Mouse (Mus musculus): ENCODE measurements around the gene Scn2b.

Gene Scn2b

DNA sequence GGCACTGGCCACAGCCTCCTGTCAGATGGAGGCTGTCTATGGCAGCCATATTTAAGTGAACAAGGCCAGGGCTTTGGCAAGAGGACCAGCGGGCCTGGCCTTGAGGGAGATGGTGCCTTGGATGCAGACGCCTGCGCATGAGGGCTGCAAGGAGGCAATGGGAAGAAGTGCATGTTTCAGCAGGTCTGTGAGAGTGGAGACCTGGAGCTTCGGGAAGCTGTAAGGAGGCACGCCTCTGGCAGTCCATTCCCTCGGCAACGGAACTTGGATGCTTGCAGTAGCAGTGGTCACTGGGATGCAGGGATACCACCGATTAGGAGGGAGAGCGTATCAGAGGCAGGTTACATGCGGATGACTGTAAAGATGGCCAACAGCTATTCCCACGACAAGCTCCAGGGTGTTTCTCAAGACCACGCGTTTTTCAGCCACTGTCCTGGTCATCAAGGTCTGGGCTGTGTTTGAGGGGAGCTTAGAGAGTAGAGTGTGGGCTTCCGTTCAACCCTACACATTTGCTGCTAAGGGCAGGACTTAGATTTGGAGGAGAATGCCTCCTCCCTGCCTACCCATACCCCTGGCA lies 2.5 kb downstream of the Scn2b start:
- no peak for DNase-seq (ENCODE audit: low read depth, low spot score)

DNA sequence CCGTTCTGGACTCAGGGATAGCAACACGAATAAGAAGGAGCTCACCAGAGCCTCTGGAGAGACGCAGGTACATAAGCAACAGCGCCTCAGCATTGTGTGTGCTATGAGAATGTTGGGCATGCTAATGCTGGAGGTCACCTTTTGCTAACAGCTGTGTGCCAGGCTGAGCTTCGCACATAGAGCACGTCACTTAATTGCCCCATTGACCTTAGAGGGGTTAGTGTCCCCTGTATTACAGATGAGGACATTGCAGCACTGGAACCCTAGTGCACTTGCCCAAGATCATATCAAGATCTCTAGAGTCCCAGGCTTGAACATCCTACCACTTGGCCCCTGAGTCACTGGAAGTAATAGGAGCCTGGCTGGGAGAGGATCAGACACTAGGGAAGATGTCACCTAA lies 3.0 kb downstream of the Scn2b start:
- DNase-seq (ENCODE audit: low read depth, low spot score): no peak

DNA sequence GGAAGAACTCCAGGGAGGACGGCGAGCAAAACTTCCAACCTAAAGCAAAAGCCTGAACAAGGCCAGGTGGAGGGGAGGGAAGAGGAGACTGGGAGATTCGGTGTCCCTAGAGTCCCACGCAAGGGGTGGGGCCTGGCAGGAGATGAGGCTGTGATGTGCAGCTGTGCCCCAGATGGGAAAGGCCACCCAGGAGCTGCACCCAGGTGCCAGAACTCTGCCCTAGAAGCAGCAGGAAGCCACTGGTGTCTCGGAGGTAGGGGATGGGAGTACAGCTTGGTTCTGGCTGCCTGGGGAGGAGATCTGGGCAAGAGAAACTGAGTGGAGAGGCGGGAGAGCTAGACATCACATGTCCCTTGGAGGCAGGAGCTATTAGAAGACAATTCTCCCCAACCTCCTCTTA lies 3.4 kb downstream of the Scn2b start:
- DNase-seq (ENCODE audit: low read depth, low spot score): no peak

DNA sequence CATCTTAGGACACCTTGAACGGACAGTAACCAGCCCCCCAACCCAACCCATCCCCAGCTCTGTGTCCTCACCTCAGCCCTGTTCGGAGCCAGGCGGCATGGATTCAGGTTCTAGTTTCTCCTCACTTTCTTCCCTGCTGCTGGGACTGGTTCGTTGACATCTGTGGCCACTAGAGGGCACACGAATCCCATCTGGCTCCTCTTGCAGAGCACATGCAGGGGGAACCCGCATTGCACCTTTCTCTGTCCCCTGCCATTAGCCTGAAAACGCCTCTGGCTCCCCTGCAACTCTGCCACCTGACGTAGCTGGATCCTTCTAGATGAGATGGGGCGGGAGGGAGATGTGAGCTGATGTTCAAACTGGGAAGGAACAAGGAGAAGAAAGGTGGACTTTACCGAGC lies 4.2 kb downstream of the Scn2b start:
- DNase-seq (ENCODE audit: low read depth, low spot score): peak; percentile 93

DNA sequence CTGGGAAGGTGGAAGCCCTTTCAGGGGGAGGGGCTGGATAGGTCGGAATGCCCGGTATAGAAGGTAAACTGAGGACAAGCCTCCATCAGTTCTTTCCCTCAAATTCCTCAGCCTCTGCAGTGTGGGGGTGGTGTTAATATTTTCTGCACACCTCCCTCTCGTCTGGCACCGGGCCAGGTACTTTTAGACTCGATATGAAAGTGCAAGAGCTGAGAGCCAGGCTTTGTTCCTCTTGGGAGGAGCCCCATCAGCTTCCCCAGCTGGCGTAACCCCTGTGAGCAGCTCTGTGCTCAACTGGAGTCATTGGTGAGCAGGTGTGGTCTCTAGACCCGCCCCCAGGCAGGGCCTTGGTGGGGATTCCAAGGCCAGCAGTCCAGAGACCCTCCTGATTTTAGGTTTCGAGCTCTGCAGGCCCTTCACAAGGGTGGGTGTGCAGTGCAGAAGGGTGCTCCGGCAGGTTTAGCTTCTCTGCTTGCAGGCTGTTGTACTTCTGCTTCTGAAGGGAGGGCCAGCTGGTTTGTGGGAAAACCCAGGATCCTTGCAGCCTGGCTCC lies 4.7 kb downstream of the Scn2b start:
- peak; percentile 87 for DNase-seq (ENCODE audit: low read depth, low spot score)

DNA sequence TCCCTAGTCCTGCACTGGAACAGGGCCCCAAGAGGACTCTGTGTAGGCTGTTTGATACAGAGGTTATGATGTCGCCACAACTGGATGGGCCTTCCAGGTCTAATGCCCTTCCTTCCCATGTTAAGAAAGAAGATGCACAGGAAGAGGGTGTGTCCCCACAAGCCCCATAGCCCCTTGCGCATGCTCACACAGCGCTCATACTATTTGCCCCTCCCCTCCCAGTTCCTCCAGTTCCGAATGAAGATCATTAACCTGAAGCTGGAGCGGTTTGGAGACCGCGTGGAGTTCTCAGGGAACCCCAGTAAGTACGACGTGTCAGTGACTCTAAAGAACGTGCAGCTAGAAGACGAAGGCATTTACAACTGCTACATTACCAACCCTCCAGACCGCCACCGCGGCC lies 7.6 kb downstream of the Scn2b start:
- peak; percentile 33 for DNase-seq (ENCODE audit: low read depth, low spot score)

DNA sequence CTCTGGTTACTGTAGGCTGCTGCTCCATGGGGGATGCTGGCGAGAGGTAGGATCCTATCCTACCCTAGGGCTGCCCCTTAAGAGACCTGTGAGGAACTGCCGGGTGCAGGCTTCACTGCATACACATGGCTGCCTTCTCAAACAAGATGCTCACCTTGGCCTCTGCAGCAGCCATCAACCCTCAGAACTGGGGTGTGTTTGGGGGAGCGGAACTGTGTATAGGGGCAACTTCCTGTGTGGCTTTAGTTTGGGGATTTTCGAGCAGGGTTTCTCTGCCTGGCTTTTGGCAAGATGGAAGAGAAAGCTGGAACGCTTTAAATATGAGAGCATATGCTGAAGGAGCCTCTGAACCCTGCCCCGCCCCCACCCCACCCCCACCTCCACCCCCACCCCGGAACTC lies 9.4 kb downstream of the Scn2b start:
- DNase-seq (ENCODE audit: low read depth, low spot score): peak; percentile 56

DNA sequence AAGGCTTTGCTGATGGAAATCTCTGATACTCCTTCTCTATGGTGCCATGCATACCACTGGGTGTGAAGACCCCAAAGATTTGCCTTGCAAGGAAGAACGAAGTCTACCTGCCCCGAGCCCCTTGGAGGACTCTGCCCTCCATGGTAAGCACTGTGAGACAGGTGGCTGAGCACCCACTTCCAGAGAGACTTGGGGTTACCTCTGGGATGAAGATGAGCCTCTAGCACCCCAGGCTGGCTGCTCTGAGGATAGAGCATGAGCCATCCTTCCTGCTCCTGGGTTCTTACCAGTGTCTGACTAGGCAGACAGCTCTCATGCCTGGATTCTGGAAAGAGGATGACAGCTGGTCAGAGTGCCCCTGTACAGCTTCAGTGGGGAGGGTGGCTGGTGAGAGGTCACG lies 12.5 kb downstream of the Scn2b start:
- DNase-seq (ENCODE audit: low read depth, low spot score): no peak

DNA sequence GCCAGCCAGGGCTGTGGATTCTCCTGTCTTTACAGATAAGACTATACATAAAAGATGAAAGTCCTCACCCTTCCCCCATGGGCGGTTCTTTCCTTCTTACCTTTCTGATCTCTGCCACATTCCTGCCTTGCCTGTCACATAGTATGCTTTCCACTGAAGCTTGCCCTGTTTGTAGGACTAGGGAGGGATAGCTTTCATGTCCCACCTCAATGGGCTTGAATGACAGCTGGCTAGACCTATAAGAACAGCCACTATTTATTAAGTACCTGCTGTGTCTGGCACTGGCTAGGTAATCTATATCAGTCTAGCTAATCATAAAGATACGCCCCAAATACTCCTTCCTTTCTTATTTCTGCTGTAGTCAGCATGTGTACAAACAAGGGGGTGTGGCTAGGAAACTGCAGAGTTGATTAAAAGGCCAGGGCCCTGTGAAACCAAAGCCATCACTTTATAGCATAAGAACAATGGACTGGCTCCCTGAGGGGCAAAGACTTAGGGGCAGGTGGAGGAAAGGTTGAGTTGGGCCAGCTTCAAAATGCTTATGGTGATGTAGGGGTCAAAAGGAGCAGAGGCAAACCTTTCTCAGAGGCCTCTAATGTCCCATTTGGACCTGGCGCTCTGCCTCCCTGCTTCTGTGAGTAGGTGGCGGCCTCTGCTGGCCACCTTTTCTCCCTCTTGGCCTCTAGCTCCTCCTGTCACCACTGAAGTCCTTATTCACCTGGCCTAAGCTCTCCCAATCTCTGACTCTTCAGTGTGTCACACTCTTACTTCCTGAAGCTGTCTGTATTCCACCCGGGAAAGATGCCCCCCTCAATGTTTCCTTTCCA lies 16.1 kb downstream of the Scn2b start:
- DNase-seq (ENCODE audit: low read depth, low spot score): peak; percentile 88

DNA sequence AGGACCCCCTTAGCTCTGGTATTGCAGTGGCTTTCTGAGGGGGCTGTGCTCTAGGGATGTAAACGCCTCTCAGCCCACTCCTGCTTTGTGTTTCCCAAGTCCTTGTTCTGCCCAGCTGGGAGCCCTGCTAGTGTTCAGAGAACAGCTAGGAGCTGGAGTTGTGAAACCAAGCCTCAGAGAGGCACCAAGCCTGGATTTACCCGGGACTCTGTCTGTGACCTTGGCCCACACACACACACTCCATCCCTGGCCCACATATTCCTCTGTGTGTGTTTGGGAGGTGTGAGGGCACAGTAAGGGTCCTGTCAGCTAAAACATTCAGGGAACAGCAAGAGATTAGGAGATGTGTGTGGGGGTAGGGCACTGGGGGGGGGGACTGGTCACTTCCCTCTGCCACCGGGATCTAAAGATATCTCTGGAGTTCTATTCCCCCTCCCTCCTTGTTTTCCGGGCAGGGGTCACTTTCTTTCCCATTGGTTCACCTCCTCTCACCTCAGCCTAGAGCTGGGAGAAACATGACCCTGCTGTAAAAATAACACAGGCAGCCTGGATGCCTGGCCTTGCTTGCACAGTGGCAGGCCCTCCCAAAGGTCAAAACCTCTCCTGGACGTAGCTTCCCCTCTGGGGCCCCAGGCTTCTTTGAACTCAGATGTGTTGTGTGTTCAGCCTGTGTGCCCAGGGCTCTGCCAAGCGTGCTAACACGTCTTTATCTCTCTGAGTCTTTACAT lies 19.0 kb downstream of the Scn2b start:
- no peak for DNase-seq (ENCODE audit: low read depth, low spot score)

DNA sequence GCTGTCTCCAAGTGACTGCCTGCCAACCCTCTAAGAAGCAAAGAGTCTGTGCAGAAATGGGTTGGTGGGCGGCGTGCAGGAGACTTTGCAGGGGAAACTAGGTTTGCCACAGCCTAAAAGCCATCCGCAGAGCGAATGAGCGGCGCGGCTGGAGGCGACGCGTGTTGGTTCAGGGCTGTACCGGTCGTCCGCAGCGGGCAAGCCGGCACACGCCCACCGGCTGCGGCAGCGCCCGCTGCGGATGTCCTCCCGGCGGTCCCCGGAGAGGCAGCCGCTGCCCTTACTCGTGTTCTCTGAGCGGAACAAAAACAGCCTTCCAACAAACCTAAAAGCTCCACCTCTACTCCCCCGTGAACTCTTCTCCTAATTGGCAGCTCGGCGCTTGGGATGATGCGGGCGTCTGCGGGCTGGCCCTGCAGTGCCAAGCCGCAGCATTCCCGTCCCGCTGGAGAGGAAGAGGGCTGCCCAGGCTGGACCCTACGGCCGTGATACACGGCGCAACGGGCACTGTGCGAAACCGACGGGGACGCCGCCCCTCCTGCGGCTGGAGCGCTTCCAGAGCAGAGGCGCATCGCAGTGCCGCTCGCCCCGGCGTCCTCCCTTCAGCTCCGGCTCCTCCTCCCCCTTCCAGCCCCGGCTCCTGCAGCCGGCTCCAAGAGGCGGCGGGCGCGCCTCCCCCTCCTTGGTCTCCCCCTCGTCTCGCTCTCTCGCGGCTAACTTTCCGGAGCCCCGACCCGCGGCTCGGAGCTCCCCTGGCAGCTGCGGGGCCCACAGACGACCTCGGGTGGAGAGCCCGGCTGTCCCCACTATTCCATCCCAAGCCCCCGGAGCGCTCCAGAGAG lies 20.8 kb downstream of the Scn2b start, which contains the start of gene Scn4b:
Scn4b (plus strand) TSS at position 205 of the 842 bp plus-strand sequence.
- peak; percentile 62 for DNase-seq (ENCODE audit: low read depth, low spot score)

DNA sequence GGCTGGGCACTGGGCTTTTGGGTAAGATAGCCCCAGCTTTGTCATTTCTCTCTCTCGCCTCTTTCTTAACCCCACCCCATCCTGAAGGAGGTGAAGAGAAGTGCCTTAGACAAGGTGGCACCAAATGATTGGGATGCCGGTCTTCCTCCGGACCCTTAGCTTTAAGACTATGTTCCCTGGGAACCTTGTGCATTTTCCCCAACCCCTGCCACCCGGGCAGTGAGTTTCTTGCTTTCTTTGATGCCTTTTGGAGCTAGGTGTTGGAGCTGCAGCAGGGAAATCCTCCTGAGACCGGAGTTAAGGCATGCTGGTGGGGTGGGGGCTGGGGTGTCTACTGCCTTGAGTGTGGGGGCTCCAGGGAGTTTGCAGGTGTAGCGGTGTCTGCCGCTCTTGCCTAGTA lies 21.5 kb downstream of the Scn2b start:
- DNase-seq (ENCODE audit: low read depth, low spot score): no peak

DNA sequence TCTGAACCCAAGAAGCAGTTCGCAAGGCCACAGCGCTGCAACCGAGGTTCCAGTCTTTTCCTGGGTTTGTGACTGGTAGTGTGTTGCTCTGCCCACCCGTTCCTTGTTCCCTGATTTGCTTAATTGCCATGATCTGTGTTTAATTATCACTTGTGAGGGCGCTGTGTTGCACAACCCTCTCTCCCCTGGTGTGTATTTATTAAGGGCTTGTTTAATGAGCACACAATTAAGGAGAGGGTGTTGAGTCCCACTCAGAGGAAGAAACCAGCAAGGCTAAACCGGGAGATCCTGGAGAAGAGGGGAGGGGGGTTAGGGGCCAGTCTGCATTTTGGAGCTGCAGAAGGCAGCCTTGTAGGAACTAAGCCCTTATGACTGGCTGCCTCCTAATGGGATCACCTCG lies 23.4 kb downstream of the Scn2b start:
- no peak for DNase-seq (ENCODE audit: low read depth, low spot score)

DNA sequence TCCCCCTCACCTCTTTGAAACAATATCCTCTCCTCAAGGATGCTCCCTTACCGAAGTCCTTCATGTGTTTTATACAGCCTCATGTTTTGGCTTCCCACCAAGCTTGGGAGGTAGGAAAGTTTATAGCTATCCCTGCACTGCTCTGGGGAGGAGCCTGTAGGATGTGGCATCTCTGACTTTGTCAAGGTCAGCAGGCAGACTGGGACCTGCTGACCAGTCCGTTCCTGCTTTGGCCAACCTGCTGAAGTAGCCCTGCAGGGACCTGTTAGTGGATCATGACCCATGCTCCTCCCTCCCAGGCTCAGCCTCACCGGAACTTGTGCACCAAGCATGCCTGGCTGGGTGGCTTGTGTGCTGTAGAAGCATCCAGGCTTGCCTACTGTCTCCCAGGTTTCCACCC lies 25.1 kb downstream of the Scn2b start:
- no peak for DNase-seq (ENCODE audit: low read depth, low spot score)

DNA sequence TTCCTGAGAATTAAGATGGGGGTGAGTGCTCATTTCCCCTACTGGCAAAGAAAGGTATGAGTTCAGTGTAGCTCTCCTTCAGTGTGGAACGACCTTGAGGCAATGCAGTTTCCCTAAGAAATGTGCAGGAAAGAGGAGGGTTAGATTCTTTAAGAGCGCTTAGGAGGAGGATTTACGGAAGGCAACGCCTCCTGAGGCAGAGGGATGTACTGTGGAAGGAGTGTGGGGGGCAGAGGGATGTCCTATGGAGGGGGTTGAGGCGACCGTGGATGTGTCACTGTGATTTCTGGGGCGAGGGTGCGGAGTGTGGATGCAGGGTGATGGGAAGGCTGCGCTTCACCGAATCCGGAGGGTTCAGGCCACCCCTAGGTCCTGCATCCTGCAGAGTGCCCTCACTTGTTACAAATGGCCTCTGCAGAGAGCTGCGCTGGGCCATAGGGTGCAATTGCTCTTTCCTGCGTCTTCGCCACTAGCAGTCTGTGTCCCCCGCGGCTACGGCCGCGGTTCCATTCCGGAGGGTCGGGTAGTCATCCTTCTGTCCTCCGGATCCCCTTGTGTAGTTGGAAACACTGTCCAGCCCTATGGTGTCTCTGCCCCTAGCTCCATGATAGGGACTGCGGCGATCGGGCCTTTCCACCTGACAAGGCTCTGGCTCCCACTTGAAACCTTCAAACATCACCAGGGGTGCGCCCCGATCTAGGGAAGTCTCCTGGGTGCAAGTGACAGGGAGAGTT lies 28.1 kb downstream of the Scn2b start:
- DNase-seq (ENCODE audit: low read depth, low spot score): no peak

DNA sequence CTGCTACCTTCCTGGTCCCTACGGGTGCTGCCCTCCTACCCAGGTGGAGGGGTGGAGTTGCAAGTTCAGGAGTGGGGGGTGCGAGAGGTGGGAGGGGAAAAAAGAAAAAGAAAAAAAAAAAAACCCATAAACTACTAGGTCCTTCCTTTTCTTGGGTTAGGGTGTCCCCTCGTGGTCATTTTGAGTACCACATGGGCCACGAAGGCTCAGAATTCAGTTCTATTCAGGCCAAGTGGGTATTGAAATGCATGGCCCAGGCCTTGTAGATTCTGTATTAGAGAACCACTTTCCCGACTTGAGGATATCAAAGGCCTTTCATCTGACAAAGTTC lies 28.6 kb downstream of the Scn2b start:
- DNase-seq (ENCODE audit: low read depth, low spot score): peak; percentile 85

DNA sequence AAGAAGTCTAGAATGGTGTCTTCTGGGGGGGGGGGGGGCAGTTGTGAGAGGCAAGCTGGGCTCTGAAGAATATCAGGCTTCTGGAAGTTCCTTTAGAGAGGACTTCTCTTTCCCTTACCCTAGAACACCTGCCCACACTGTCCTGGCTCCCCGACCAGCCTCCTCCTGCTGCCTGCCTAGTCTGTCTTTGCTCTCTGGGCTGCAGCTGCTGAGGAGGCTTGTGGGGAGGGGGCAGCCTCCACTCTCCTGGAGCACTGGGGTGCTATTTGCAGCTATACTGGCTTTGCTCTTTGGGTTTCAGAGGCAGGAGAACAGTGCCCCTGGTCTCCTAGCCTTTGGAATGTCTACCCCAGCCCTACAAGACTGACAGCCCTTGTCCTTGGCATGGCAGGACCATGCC lies 33.4 kb downstream of the Scn2b start:
- DNase-seq (ENCODE audit: low read depth, low spot score): no peak

DNA sequence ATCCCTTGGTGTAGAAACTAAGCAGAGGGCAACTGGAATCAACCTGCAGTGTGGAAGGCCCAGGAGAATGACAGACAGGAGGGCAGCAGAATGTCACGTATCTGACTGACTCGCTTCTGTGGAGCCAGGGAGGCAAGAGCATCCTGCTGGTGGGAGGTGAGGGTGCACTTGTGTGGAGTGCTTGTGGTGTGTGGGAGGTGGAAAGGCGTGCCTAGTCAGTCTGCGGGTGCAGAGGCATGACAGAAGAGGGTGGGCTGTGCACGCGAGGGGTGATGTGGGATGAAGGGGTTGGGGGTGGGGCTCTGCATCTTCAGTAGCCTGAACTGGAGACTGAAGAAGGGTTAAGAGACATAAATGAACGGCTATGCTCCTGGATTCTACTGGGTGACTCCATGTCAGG lies 35.8 kb downstream of the Scn2b start:
- DNase-seq (ENCODE audit: low read depth, low spot score): peak; percentile 18

DNA sequence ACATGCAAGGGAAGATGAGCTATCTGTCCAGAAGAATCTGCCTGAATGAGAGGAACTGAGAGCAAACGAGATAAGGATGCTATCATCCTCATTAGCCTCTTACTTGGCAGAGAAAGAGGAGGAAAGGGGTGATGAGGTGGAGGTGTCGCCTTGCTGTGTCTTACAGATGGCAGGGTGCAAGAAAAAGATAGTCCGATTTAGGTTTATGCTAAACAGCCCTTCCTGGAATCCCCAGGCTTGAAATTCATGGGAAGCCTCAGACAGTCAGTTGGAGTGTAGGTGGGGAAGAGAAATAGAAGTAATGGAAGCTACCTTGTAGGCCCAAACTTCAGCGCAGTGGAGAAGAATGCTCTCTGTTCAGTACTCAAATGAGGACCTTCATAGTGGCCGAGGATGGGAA lies 50.3 kb downstream of the Scn2b start:
- no peak for DNase-seq (ENCODE audit: low read depth, low spot score)

DNA sequence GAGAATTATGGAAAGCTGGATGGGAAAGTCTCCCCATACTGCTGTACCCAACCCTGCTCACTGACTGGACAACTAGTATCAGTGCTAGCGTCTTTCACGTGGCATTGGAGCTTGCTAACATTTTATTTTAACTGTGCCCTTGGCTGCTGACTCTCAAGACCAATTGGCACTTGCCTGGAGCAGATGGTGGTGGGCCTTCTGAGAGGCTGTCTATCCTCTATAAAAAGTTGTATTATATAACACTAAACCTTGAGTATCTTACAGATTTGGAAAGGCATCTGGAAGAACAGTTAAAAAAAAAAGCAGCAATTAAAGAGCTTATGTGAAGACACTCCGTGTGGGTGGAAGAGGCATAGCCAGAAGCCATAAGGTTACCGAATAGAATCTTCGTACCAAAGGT lies 52.6 kb downstream of the Scn2b start:
- DNase-seq (ENCODE audit: low read depth, low spot score): no peak

DNA sequence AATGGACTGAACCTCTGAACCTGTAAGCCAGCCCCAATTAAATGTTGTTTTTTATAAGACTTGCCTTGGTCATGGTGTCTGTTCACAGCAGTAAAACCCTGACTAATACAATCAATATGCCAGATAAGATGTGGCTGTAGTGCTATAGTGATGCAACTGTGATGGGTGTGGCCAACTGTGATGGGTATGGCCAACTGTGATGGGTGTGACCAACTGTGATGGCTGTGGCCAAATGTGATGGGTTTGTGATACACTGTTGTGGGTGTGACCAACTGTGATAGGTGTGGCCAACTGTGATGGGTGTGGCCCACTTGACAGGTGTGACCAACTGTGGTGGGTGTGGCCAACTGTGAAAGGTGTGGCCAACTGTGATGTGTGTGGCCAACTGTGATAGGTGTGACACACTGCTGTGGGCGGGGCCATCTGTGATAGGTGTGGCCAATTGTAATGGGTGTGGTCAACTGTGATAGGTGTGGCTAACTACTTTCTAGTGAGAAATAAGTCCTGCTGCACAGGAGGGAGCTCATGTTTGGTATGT lies 53.6 kb downstream of the Scn2b start:
- DNase-seq (ENCODE audit: low read depth, low spot score): no peak
